Mouse (Mus musculus) hindbrain, embryonic 14.5 days (tissue): ENCODE data around the gene Nacc1. TPM values are rescaled to one million over a fixed set of nuclear protein-coding genes. Genes with fewer than 3 reads are reported as not detected.

ENCODE experiments used
- ATAC-seq: fragments of 200-750 bp; cut with Nextera tagmentation; 2 replicates; pipeline ENCODE4 v1.8.0; 2017; ENCODE audit warnings: moderate number of reproducible peaks, mild to moderate bottlenecking, moderate TSS enrichment, moderate library complexity; ENCODE audit not compliant: low FRiP score
- DNase-seq: peaks from one replicate; pipeline ENCODE4 v3.0.0-alpha.2; 2015; ENCODE audit warnings: low spot score
- H3K27ac ChIP-seq: fragments of 300-500 bp; sonication (generic); 2 replicates; pipeline ENCODE4 v1.5.1; 2014; ENCODE audit warnings: mild to moderate bottlenecking, moderate library complexity
- H3K27me3 ChIP-seq: fragments of 300-500 bp; sonication (generic); 2 replicates; pipeline ENCODE4 v1.6.1; 2014; ENCODE audit warnings: mild to moderate bottlenecking, low read length, mixed read lengths; ENCODE audit not compliant: control insufficient read depth, insufficient read depth
- H3K36me3 ChIP-seq: fragments of 300-500 bp; sonication (generic); replicated peaks from 2 replicates; pipeline ENCODE4 v1.6.1; 2014; ENCODE audit not compliant: control insufficient read depth, insufficient read depth
- H3K4me1 ChIP-seq: fragments of 300-500 bp; sonication (generic); replicated peaks from 2 replicates; pipeline ENCODE4 v1.6.1; 2014; ENCODE audit warnings: antibody characterized with exemption, low read length, mixed read lengths; ENCODE audit not compliant: control insufficient read depth, insufficient read depth
- H3K4me2 ChIP-seq: fragments of 300-500 bp; sonication (generic); replicated peaks from 2 replicates; pipeline ENCODE4 v1.6.1; 2014; ENCODE audit warnings: mild to moderate bottlenecking, moderate library complexity
- H3K4me3 ChIP-seq: fragments of 300-500 bp; sonication (generic); replicated peaks from 2 replicates; pipeline ENCODE4 v1.5.1; 2014; ENCODE audit warnings: mild to moderate bottlenecking, low read length
- H3K9ac ChIP-seq: fragments of 300-500 bp; sonication (generic); 2 replicates; pipeline ENCODE4 v1.6.1; 2014
- H3K9me3 ChIP-seq: fragments of 300-500 bp; sonication (generic); 2 replicates; pipeline ENCODE4 v1.6.1; 2016; ENCODE audit warnings: low read length; ENCODE audit not compliant: control insufficient read depth
- WGBS: fragments of 180-500 bp; shearing (Covaris S2); extraction: QIAGEN DNeasy Blood & Tissue Kit; methylation state at CpG from one replicate; pipeline ENCODE4 v1.1.7; 2014; 5-methylcytosine and 5-hydroxymethylcytosine counted together
- polyA plus RNA-seq: library from polyadenylated mRNA; unstranded; fragments of >200 nt; fragmentation: Nextera tagmentation; extraction: Ambion mirVana; gene quantifications from 2 replicates; pipeline ENCODE4 v1.2.1, GENCODE M21; 2014

The Nacc1 gene
- polyA plus RNA-seq = 17.8 and 18.1 TPM in 2 replicates

DNA sequence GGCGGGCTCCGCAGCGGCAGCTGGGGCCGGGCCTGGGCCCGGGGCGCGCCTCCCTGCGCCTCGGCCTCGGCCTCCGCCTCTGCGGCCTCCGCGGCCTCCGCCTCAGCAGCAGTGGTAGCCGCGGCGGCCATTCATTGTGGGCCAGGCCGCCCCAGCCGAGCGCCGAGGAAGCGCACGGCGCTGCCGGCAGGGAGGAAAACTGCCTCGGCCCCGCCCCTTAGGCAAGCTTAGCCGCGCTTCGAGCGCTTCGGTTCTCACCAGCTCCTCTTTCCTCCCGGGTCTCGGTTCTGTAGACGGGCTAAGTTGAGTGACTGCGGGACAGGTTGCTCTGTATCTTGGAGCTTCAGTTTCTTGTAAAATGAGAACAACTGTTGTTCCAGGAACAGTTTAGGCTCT lies at the start of gene Nacc1:
Nacc1 (minus strand) TSS at position 158 of the 396 bp plus-strand sequence.
- Histone ChIP-seq H3K9me3 (no peaks in the 10 kb centered on the region), H3K36me3 (peaks cover 13% of the 10 kb centered on the region), H3K27ac (peak within 1 kb of the TSS; percentile 91), H3K27me3 (no peaks in the 10 kb centered on the region), H3K4me3 (peak within 1 kb of the TSS; percentile 100), H3K9ac (peak within 1 kb of the TSS; percentile 100), H3K4me2 (peak within 1 kb of the TSS; percentile 94), H3K4me1 (peaks cover 41% of the 10 kb centered on the region)
- DNase-seq (peak; percentile 89), ATAC-seq (peak; percentile 80)
- WGBS = 0% methylated on average over 37 of the region's 37 CpGs

DNA sequence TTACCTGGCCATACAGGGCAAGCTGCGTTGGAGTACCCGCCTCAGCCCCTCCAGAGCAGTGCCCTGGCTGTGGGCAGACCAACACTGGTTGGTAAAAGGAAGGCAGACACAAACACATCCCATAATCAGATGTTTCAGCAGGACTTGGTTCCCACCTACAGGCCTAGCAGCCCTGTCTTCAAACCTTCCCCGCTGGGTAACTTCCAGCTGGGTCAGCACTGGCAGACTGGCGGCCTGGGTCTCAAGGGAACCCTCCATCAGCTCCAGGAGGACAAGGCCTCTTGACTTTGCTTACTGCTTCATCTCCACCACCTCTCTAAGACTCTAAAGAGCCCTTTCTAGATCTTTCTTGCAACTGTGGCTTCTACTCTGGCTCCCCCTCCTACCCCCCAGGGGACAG lies 48.9 kb upstream of the Nacc1 start:
- Histone ChIP-seq H3K9me3 (no peaks in the 10 kb centered on the region), H3K36me3 (no peaks in the 10 kb centered on the region), H3K27me3 (peaks cover 54% of the 10 kb centered on the region), H3K4me2 (no peak overlapping the region), H3K4me1 (peaks cover 47% of the 10 kb centered on the region), H3K9ac (no peak overlapping the region), H3K4me3 (no peak overlapping the region), H3K27ac (no peak overlapping the region)
- WGBS = 68% methylated on average over 4 of the region's 4 CpGs
- no peak for DNase-seq
- ATAC-seq = no peak

DNA sequence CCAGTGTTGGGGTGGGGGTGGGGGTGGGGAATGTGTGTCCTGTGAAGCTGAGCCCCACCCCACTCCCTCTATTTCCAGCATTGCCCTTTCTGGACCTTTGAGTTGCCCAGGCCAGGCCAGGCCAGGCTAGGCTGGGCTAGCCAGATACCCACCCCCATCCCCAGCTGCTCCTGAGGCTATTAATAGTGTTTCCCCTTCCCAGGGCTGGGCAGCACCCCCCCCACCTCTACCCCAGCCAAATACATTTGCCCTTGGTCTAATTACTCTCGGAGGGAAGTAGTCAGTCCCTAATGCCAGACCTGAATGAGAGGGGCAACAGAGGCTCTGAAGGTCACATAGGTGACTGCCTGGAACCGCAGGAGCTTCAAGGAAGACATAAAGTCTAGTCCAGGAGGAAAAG lies 47.9 kb upstream of the Nacc1 start:
- Histone ChIP-seq H3K4me1 (peaks cover 48% of the 10 kb centered on the region), H3K27ac (no peak overlapping the region), H3K4me2 (no peak overlapping the region), H3K27me3 (peaks cover 45% of the 10 kb centered on the region), H3K9me3 (no peaks in the 10 kb centered on the region), H3K9ac (no peak overlapping the region), H3K36me3 (no peaks in the 10 kb centered on the region), H3K4me3 (no peak overlapping the region)
- 57% methylated on average over 2 of the region's 2 CpGs for WGBS
- ATAC-seq = no peak
- DNase-seq = no peak

DNA sequence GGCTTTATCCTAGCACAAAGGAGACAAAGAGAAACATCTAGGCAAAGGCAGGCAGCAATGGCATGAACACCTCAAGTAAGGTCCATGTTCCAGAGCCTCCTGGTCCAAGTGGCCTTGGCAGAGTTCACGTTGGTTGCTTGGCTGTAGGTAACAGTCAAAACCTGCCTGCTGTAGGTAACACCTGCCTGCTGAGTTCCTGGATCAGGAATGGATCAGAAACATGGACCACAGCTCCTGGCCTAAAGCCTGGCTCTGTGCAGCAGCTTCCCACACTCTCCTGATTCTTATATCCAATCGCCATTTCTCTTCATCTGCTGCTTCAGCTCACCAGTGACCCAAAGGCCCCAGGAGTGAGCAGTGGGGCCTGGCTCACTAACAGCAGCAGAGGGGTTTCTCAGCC lies 47.0 kb upstream of the Nacc1 start:
- no peaks in the 10 kb centered on the region for H3K36me3 ChIP-seq
- H3K4me2 ChIP-seq = no peak overlapping the region
- DNase-seq (no peak), ATAC-seq (no peak)
- 78% methylated on average over 2 of the region's 2 CpGs for WGBS
- H3K9me3 ChIP-seq = no peaks in the 10 kb centered on the region
- H3K27ac ChIP-seq = no peak overlapping the region
- H3K9ac ChIP-seq = no peak overlapping the region
- H3K27me3 ChIP-seq = peaks cover 36% of the 10 kb centered on the region
- H3K4me3 ChIP-seq = no peak overlapping the region
- peaks cover 54% of the 10 kb centered on the region for H3K4me1 ChIP-seq

DNA sequence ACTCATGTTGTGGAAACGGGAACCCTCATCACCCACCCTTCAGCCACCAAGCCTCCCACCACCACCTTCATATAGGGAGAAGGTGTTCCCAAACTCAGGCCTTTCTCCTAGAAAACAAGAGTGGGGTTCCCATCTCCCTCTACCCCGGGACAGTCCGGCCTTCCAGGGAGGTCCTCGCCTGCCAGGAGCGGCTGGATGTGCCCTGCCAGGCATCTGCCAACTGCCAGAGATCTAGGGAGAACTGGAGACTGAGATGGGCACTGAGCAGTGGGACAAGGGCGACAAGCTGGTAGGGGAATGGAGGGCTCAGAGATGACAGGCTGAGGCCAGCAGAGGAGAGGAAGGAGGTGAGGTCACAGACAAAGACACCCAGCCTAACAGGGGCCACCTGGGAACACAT lies 46.3 kb upstream of the Nacc1 start:
- Histone ChIP-seq H3K9me3 (no peaks in the 10 kb centered on the region), H3K4me3 (no peak overlapping the region), H3K4me1 (peaks cover 60% of the 10 kb centered on the region), H3K9ac (no peak overlapping the region), H3K27ac (no peak overlapping the region), H3K27me3 (peaks cover 29% of the 10 kb centered on the region), H3K36me3 (no peaks in the 10 kb centered on the region), H3K4me2 (no peak overlapping the region)
- WGBS = 83% methylated on average over 6 of the region's 6 CpGs
- DNase-seq (no peak), ATAC-seq (no peak)

DNA sequence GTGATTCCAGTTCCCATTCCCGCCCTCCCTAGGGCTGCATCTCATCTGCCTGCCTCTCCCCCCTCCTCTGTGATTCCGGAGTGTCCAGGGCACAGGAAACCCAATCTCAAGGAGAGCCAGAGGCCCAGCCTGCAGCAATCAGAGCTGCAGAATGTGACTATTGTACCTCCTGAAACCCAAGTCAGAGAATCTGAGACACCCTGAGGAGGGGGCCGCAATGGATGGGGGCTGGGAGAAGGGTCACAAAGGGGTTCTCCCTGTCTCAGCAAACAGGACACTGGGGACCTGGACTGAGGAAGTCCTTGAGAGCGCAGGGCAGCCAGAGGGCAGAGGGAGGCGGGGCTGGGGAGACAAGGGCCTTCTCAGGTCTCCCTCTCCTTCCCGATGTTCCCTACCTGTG lies 45.3 kb upstream of the Nacc1 start:
- Histone ChIP-seq H3K27me3 (peaks cover 20% of the 10 kb centered on the region), H3K9me3 (no peaks in the 10 kb centered on the region)
- no peak for DNase-seq

DNA sequence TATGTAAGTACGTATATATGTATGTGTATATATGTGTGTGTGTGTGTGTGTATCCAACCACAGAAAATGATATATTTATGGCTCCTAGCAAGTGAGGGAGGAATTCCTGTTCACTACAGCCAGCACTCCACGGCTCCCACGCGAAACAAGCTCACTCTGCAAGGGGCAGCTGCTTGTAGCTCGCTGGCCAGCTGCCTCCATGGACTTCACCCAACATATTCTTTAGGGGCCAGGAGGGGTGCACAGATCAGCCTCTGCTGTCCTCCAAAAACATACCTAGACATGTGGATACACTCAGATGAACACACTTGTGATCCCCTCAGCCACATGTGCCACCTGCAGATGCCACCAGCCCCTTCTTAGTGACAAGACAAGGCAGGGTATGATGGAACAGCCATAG lies 44.9 kb upstream of the Nacc1 start:
- 61% methylated on average over 5 of the region's 5 CpGs for WGBS

More for the DNA sequence above, 45.3 kb upstream of the Nacc1 start:
- H3K27ac ChIP-seq = peak overlapping the region; percentile 83; the same call in 1 of the 2 replicates
- no peak overlapping the region for H3K4me2 ChIP-seq
- peaks cover 60% of the 10 kb centered on the region for H3K4me1 ChIP-seq
- H3K4me3 ChIP-seq = no peak overlapping the region
- no peaks in the 10 kb centered on the region for H3K36me3 ChIP-seq
- no peak for ATAC-seq
- WGBS = 57% methylated on average over 6 of the region's 6 CpGs
- H3K9ac ChIP-seq = no peak overlapping the region

DNA sequence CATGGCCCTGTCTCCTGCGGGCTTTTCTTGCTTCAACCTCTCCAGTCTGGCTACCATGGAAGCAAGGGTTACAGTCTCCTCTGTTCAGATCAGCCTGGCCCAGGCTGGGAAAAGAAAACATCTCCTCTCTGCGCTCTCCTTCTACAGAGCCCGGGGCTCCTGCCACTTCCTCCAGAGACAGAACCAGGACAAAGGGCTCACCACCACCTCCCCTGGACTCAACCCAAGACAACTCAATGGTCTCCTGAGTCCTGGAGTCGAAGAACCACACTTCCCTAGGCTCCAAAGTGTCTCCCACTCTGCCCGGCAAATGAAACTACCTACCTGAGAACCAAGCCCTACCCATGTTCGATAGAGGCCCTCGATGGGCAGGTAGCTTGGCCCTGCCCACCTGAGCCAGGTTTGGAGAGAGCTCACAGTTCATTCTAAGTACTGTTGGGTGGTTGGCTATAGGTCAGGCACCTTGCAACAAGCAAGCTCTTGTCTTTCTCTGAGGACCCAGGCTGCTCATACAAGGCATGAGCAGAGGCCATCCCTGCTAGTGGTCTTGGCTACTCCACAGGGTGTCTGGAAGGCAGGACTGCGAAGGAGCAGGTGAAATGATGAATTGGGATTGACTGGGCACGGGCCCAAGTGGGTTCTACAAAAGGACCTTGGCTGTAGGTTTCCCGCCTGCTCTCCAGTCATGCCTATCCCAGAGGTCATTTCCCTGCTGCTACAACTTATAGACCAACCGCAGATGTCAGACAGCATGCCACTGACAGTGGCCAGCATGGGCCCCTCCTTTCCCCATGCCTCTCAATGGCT lies 43.9 kb upstream of the Nacc1 start:
- WGBS = 58% methylated on average over 11 of the region's 11 CpGs
- DNase-seq = no peak
- peaks cover 55% of the 10 kb centered on the region for H3K4me1 ChIP-seq
- ATAC-seq = no peak
- 0 out of 2 replicates have a peak overlapping the region, but pooled peaks have one; percentile 7 for H3K4me2 ChIP-seq
- peak overlapping the region; percentile 83 for H3K27ac ChIP-seq
- peak overlapping the region; percentile 12; the same call in 1 of the 2 replicates for H3K9ac ChIP-seq
- peaks cover 4% of the 10 kb centered on the region for H3K36me3 ChIP-seq
- no peaks in the 10 kb centered on the region for H3K9me3 ChIP-seq
- no peak overlapping the region for H3K4me3 ChIP-seq
- peaks cover 11% of the 10 kb centered on the region; the same call in 1 of the 2 replicates for H3K27me3 ChIP-seq

More for the DNA sequence above, 44.9 kb upstream of the Nacc1 start:
- Histone ChIP-seq H3K4me3 (no peak overlapping the region), H3K9ac (no peak overlapping the region), H3K36me3 (peaks cover 3% of the 10 kb centered on the region; the same call in 1 of the 2 replicates), H3K9me3 (no peaks in the 10 kb centered on the region), H3K27me3 (peaks cover 15% of the 10 kb centered on the region; the same call in 1 of the 2 replicates), H3K27ac (peak overlapping the region; percentile 83; the same call in 1 of the 2 replicates), H3K4me1 (peaks cover 55% of the 10 kb centered on the region), H3K4me2 (no peak overlapping the region)
- ATAC-seq (no peak), DNase-seq (no peak)

DNA sequence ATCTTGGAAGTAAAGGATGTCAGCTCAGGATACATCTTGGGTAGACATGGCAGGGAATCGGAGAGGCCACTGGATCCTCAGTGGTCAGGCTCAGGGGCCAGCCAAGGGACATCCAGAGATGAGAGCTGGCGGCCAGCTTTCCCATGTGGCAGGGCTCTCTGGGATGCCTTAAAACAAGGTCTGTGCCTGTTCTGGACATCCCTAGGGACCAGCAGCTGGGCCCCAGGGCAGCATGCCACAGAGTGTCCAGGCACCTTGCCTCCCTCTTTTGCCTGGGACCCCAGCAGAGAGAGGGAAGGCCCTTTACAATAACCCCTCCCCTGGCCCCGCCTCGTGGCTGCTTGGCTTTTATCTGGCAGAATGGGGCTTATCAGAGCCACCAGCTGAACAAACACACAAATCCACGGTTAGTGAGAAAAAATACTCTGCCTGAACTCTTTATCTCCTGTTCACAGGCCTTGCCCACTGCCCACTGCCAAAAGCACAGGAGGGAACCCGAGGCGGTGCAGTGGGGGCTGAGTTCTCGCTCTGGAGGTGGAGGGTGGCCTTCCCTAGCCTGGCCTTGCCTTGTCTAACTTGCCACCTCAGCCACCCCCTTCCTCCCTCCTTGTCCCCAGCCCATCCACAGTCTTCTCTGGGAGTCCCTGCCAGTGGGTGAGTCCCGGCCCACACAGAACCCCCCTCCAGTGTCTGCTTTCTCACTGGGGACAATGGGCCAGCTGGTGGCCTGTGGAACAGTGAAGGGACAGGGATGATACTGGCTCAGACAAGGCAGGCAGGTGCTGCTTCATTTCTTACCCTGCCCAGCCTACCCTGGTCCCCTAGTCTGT lies 43.1 kb upstream of the Nacc1 start:
- Histone ChIP-seq H3K9ac (peak overlapping the region; percentile 12), H3K36me3 (peaks cover 4% of the 10 kb centered on the region), H3K4me1 (peaks cover 58% of the 10 kb centered on the region), H3K4me3 (no peak overlapping the region), H3K27me3 (0 out of 2 replicates have a peak, but pooled peaks cover 3% of the 10 kb centered on the region), H3K9me3 (no peaks in the 10 kb centered on the region), H3K4me2 (0 out of 2 replicates have a peak overlapping the region, but pooled peaks have one; percentile 7), H3K27ac (peak overlapping the region; percentile 83)
- WGBS = 28% methylated on average over 9 of the region's 9 CpGs
- DNase-seq (no peak), ATAC-seq (peak; percentile 26; the same call in 1 of the 2 replicates)
